Mouse (Mus musculus): ENCODE measurements around the gene St3gal4. TPM values are rescaled to one million over a fixed set of nuclear protein-coding genes. Genes with fewer than 3 reads are reported as not detected.
"Not testable (repeated sequence)": the region's sequence is repeated elsewhere in the genome, so short reads cannot be mapped to it uniquely, and the experiment has no call there.

St3gal4 gene
- 10 to 100 TPM; 25.0 to 25.7 TPM for total RNA-seq (2021)

- DNase-seq, result no peak
Measured at GRCm38 (mm10) chr9:35119168-35119567, at the start of gene St3gal4. St3gal4 (minus strand) TSS chr9:35119268.

DNA sequence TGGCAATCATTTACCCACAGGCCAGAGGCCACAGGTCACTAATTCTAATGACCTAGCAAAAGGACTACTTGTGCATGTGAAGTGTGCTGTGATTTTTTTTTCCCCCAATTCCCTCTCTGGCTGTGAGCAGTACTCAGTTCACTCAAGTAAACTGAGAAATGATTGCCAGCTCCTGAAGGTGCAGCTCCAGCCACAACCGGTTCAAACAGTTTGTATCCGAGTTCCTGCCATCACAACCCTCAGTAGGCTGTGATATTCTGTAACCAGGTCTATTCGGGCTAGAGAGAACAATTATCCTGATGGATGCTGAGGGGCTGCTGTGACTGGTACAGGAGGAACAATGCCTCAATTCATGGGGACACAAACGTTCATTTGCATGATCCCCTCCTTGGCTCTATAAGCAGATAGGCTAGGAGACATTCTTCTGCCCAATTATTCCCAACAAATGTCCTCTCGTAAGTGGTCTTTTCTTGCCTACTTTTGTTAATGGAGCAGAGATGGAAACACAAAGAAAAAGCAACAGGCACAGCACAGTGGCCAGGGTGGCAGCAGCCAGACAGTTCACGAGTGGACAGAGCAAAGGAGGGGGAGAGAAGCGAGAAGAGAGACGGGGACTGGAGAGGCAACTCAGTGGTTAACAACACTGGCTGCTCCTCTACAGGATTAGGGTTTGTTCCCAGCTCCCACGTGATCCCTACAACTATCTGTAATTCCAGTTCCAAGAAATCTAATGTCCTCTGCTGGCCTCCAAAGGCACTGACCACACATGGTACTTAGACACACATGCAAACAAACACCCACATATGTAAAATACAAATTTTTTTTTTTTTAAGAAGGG is 47.9 kb upstream of the St3gal4 start:
- DNase-seq, result no peak

DNA sequence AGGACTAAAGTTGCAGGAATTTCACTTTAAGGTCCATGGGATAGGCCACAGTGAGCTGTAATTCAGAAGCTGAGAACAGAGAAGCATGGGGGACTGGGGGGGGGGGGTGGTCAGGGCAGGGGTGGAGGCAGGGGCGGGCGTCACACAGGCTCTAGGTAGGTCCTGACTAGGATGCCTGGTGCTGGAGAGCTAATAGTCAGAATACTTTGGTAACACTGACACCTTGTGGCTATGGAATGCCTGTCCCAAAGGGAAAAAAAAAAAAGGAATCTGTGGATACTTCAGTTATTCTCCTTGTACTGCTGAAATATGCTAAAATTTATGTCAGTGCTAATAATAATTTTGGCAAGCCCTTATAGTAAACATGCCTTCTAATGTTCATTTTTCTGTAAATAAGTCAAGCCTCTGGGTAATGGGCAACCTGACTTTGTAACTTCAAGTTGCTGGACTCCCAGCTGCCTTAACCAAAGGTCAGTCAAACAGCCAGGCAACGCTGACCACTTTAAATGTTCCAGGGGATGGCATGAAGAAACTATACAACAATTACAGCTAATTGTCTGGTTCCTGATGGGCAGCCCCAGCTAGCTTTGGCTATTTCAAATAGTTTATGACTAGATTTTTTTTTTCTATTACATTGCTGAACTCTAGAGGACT is 47.2 kb upstream of the St3gal4 start:
- no peak for DNase-seq

GRCm38 (mm10) chr9:35164142-35164874 is 45.2 kb upstream of the St3gal4 start:
- no peak for DNase-seq

DNA sequence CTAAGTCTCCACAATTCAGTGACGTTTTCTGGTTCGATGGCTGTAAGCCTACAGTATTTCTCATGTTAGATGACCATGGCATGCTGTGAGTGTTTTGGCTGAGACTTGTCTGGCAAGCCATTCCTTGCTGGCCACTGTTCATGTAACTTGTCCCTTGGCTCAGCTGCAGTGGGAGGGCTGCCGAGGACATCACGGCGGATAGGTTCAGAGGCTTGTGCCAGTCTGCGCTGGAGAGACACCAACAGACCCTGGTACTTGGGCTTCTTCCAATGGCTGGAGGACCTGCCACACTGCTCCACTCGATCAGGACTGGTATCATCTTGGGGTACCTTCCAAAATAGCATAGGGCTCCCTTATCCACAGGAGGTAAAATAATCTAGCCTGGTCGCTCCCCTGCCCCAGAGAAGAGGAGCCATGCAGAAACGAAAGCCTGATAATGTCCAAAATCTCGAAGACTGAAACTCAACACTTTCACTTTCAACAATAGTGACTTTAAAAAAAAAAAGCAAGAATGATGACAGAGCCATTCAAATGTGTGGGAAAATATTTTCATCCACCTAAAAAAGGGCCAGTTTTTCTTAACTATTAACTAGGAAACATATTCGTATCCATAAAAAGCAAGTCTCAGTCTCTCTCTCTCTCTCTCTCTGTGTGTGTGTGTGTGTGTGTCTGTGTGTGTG is 44.1 kb upstream of the St3gal4 start:
- no peak for DNase-seq

DNA sequence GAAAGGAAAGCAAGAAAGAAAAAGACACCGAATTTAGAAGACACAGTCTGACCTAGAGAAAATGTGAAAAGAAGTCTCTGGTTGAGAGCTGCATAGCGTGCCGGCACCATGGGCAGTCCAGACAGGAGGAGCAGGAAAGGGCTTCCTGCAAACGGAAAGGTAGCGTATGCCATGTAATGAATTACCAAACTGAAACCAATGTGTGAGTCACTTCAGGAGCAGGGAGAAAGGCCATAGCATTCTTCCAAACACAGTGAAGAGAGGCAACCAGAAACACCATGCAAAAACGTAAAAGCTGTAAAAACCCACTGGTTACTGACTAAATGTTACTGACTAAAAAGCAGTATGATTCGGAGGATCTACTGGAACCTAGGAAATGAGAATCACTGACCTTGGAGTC is 42.7 kb upstream of the St3gal4 start:
- DNase-seq, result no peak

GRCm38 (mm10) chr9:35160662-35161061 is 41.6 kb upstream of the St3gal4 start:
- no peak for DNase-seq

- DNase-seq, result no peak
Measured at GRCm38 (mm10) chr9:35158477-35158876, 39.4 kb upstream of the St3gal4 start.

GRCm38 (mm10) chr9:35156862-35157261 is 37.8 kb upstream of the St3gal4 start:
- no peak for DNase-seq

DNA sequence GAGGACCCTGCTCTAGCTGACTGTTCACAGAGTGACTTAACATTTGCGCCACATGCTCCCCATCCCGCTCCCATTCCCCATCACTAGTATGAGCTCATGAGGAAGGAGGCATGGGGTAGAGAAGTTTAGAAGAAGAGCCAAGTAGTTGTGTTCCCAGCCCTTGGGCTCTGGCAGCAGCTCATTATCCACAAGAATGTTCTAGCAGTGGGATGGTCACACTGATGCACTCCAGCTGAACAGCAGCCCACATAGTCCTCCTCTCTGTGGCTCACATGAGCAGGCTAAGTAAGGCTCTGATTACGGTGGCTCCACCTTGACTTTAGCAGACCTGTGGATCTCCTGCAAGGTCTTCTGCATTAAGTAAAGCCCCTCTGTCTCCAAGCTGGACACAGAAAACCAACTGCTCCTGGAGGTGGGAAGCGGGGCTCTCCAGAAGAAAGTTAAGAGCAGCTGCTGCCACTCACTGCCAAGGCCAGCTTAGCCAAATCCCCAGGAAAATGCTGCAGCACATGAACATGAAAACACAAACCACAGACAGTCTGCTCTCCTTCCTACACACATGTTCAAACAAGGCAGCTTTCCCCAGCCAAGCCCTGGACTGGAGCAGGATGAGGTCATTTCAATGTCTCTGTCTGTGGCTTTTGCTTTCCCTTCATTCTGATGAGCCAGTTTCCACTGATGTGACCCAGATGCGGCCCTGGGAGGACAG is 37.1 kb upstream of the St3gal4 start:
- DNase-seq, result no peak

DNA sequence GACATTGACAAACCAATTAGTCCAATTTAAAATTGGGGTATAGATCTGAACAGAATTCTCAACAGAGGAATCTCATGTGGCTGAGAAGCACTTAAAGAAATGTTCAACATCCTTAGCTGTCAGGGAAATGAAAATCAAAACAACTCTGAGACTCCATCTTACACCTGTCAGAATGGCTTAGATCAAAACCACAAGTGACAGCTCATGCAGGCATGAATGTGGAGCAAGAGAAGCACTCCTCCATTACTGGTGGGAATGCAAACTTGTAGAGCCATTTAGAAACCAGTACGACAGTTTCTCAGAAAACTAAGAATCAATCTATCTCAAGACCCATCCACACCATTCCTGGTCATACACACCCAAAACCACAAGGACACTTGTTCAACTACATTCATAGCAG is 33.9 kb upstream of the St3gal4 start:
- DNase-seq, result no peak

- DNase-seq, result not testable (repeated sequence)
Measured at GRCm38 (mm10) chr9:35148822-35149221, 29.8 kb upstream of the St3gal4 start.

- not testable (repeated sequence) for DNase-seq
Measured at GRCm38 (mm10) chr9:35147261-35147660, 28.2 kb upstream of the St3gal4 start.

DNA sequence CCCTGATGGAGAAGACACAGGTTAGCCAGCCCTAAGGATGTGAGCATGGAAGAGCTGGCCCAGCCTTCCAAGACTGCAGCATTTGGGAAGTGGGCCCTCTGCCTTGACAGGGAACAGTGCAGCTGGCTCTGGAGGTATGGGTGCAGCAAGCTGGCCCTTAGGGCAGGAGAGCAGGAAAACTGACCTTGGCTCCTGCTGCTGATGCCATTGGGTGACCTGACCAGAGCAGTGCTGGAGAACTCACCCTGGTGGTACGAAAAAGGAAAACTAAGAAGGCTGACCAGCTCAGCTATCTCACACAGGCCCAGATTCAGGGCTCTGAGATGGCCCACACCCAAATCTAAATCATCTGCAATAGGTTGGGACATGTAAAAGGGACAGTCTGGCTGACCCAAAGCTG is 26.8 kb upstream of the St3gal4 start:
- no peak for DNase-seq

GRCm38 (mm10) chr9:35145118-35145517 is 26.1 kb upstream of the St3gal4 start:
- DNase-seq, result no peak

DNA sequence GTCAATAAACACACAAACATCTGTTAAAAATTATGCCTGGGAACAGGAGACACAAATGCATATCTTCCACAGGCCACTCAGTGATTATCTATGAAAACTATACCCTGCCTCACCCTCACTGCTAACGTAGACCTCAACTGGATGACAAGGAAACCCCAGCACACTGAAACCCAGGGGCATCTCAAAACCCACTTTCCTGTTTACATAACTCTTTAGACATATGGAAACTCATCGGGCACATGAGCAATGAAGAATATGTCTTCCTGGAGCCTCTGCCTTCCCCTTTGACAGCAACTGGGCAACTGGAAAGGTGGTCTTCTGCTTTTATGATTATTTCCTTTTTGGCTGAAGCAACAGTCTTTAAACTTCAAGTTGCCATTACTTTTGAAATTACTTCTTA is 23.2 kb upstream of the St3gal4 start:
- no peak for DNase-seq

DNA sequence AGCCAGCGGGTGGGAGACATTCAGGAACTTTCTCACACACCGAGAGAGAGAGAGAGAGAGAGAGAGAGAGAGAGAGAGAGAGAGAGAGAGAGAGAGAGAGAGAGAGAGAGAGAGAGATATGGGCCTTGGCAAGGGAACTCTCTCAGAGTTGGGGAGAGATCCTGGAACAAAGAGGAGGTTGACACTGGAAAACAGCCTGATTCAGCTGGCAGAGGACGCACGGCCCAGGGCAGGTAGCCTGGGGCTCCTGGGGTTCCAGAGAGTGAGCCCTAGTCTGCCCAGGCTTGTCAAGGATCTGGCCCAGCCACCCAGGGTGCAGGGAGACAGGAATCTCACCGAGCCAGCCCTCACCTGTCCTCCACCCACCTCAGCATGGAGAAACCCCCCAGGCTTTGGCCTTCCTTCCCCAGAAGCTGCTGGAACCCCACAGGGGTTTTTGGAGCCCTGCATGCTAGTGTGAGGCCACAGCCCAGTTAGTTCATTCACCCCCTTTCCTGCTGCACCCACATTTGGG is 20.2 kb upstream of the St3gal4 start:
- DNase-seq, result no peak

GRCm38 (mm10) chr9:35138029-35138428 is 19.0 kb upstream of the St3gal4 start:
- DNase-seq, result no peak

DNA sequence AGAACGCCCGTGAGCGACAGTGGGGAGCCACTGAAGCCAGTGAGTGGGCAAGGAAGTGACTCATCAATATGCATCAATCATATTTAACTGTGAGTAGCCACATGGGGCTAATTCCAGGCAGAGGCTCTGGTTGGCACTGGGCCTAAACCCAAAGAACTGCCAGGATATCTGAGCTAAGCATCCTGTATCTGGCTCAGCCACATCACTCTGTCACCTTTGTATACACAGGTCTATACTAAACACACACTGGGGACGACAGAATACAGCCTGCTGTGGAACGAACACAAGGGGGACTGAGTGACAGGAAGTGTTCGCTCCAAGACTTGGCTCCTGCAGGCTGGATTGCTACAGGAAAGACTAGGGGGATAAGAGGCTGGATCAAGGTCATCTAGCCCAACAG is 16.5 kb upstream of the St3gal4 start:
- DNase-seq, result no peak

- DNase-seq, result no peak
Measured at GRCm38 (mm10) chr9:35131637-35132397, 12.7 kb upstream of the St3gal4 start.

DNA sequence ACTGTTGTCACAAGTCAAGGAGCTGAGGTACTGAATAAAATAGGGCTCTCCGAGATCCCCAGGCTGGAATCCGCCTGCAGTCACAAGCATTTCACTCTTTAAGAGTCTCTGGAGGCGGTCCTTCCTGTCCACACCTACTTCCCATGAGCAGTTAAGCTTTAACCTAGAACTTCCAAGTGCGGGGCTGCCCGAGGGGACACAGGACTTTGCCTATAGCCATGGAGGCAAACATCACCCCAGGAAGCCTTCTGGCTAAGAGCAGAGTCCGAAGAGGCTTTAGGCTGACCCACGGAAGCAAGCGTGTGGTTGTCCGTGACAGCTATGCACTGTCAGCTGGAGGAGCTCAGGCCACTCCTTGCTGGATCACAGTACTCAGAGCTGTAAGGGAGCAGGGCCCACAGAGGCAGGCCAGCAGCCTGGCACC is 9.9 kb upstream of the St3gal4 start:
- DNase-seq, result no peak
